Mouse (Mus musculus) spleen, postnatal 36 days (tissue): ENCODE measurements around the gene Susd4.

ENCODE experiments used
- DNase-seq, 2 experiments: peaks; one replicate each; pipeline ENCODE4 v3.0.0; 2022; ENCODE audit warnings: low spot score in 2 of 2, mixed read lengths in 1 of 2

Gene Susd4

GRCm38 (mm10) chr1:182763716-182764461 lies at the start of gene Susd4:
Susd4 (plus strand) TSS chr1:182763860.
- peak; percentile 29 to 46 for DNase-seq

- DNase-seq: no peak
These were observed 49.3 kb upstream of the Susd4 start for GRCm38 (mm10) chr1:182714236-182714935.

GRCm38 (mm10) chr1:182727541-182727940 lies 36.1 kb upstream of the Susd4 start:
- DNase-seq: no peak

GRCm38 (mm10) chr1:182729002-182729401 lies 34.7 kb upstream of the Susd4 start:
- DNase-seq: no peak

- DNase-seq: no peak
These were observed 31.0 kb upstream of the Susd4 start for GRCm38 (mm10) chr1:182732695-182733094.

GRCm38 (mm10) chr1:182735891-182736290 lies 27.8 kb upstream of the Susd4 start:
- DNase-seq: no peak

- DNase-seq: no peak
These were observed 16.6 kb upstream of the Susd4 start for GRCm38 (mm10) chr1:182747081-182747480.

GRCm38 (mm10) chr1:182747834-182748233 lies 15.8 kb upstream of the Susd4 start:
- DNase-seq: no peak

GRCm38 (mm10) chr1:182749080-182749479 lies 14.6 kb upstream of the Susd4 start, which contains the start of gene Ccdc185:
Ccdc185 (minus strand) TSS chr1:182749180.
- DNase-seq: no peak

- DNase-seq: no peak
These were observed 12.4 kb upstream of the Susd4 start for GRCm38 (mm10) chr1:182751301-182751700.

GRCm38 (mm10) chr1:182753694-182754093 lies 10.0 kb upstream of the Susd4 start:
- no peak for DNase-seq

- no peak for DNase-seq
These were observed 8.8 kb upstream of the Susd4 start for GRCm38 (mm10) chr1:182754865-182755264.

- DNase-seq: no peak
These were observed 4.9 kb upstream of the Susd4 start for GRCm38 (mm10) chr1:182758783-182759182.

GRCm38 (mm10) chr1:182763191-182763715 lies 407 bp upstream of the Susd4 start:
- DNase-seq: no peak

- DNase-seq: no peak
These were observed 1.1 kb downstream of the Susd4 start for GRCm38 (mm10) chr1:182764541-182765281.

- no peak for DNase-seq
These were observed 11.9 kb downstream of the Susd4 start for GRCm38 (mm10) chr1:182775576-182775975.

GRCm38 (mm10) chr1:182776749-182777410 lies 13.2 kb downstream of the Susd4 start:
- no peak for DNase-seq

GRCm38 (mm10) chr1:182778225-182778624 lies 14.6 kb downstream of the Susd4 start:
- no peak for DNase-seq

GRCm38 (mm10) chr1:182779024-182779520 lies 15.4 kb downstream of the Susd4 start:
- DNase-seq: no peak

- DNase-seq: no peak
These were observed 20.1 kb downstream of the Susd4 start for GRCm38 (mm10) chr1:182783774-182784173.

GRCm38 (mm10) chr1:182784784-182785183 lies 21.1 kb downstream of the Susd4 start:
- DNase-seq: no peak
